Mouse (Mus musculus): Measurements from ENCODE around the gene Tpo.
A peak's percentile ranks its signal among the peaks of the same experiment; 100 is the strongest.

Tpo gene

DNA sequence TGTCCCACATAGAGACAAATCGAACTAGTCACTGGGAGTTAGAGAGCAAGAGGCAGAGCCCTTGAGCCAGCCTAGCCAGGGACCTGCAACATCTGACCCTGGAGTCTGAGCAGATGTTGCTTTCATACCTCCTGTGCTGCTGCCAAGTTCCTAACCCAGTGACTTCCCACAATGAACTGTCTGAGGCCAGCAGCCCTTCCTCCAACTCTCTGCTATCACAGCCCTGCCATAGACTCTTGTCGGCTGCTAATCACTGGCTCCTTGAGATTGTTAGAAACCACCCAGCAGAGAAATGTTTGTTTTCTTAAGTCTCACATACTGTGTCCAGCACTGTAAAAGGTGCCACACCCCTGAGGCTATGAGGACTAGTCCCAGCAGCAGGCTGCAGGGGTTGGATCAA, 56.1 kb downstream of the Tpo start:
- DNase-seq: no peak

DNA sequence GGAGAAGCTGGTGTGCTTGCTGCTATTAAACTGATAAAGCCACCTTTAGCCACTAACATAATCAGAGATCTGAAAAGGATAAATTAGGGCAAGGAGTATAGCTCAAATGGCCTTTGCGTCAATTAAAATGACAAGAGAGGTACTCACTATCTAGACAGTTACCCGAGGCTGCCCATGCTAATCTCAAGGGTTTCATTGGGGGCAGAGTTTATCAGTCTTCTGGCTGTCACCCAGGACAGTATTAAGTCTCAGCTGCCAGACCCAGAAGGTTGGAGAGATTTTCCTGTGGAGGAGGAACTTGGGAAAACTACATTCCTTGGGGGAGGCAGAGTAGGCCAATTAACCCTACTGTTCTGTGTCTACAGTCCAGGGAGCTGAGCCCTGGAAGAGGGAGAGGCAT, 63.1 kb downstream of the Tpo start:
- DNase-seq: peak in 1 of 2 experiments; percentile 47

DNA sequence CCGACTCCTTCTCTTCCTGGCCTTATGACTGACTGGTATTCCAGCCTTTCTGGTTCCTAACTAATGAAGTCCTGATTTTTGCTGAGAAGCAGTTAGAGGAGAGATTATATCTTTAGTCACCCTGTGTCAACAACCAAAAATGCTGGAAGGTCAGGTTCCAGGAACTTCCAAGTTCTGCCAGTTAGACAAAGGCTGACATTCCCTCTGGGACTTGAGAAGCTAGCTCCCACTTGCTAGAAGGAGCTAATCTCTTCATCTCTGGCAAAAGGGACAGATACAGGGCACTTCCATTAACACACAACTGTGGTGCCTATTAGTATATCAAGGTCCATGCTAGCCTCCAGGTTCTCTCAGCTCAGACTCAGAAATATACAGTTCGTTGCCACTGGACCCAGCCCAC, 64.6 kb downstream of the Tpo start:
- no peak for DNase-seq

DNA sequence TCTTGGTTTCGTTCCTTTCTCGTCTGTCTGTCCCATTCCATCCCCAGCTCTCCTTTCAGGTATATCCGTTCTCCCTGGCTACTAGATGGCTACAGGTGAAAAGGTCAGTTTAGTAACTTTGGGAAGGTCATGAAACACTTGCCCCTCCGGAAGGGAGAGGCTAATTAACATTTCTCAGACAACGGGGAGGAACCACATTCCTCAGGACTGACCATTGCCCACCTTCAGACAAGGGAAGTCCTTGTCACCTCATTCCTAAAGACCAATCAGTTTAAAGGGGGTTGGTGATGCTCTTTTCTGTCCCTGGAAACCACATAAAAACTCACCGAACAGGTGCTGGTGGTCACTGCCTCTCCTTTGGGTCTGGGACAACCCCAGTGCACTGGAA, 70.3 kb downstream of the Tpo start:
- no peak for DNase-seq

DNA sequence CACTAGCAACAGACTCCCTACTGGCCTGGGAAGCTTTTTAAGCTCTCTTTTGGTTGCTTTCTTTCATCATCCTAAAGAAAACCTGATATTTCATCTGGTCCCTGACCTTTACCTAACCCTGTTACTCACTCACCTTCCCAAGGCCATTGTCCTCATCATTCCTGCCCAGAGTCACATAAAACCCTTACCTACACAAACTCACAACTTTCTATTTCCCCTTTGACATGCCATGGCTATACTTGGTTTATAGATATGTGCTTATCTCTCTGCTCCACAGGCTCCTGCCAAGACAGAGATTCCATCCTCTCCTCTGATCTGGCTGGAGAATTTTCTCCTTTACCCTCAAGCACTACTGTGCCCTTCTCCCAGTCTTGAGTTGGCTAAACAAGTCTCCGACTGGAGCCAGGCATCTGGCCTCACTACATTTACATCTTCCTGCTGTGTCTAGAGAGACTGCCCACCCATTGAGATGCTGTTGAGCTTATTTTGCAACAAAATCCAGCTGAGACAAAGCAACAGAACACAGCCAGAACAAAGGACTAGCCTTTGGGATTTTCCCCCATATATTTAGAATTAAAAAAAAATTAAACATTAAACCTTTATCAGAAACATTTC, 70.8 kb downstream of the Tpo start:
- DNase-seq: no peak

DNA sequence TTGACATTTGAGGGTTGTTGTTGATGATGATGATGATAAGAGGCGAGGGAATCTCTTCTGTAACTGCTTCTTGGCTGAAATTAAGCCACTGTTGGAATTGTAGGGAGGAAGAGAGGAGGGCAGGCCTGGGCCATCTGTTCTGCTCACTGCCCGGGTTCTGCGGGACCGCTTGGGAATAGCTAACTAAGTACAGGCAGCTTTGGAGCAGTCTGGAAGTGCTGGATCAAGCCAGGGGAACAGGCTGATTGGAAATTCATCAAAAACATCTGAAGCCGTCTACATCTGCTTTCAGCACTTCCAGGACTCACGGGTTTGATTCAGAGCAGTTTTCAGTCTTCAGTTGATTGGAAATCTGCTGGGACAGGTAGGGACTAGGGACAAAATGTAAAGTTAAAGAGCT, 74.4 kb downstream of the Tpo start:
- no peak for DNase-seq

DNA sequence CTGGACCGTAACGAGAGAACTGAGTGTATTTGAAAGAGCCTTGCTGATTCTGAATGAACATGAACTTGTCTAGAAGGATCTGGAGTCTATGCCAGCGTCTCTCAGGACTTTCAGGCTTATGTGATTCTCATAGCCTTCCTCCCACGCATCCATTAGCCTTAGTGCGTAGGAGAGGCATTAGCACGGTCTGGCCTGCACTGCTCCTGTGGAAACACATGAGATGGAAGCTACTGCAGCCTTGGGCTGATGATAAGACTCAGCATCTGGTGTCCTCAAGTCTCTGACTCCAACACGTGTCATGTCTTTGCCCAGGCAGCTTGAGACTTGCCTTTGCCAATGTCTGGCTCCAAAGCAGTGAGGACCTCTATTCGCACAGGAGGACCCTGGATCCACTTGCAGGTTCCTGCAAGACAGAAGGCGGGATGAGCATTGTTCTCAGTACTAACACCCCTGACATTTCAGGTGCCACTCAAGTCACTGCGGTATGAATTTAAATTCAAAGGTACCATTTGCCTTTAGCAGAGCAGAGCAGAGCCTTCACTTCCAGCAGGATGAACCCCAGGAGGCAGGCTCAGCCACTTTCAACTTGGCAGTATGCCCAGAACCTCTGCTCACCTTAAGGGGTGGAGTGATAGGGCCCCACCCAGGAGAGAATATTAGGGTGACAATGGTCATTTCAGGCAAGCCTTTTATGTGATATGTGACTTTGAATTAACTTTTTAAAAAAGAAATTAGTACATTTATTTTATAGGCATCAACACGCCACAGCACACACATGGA, 77.5 kb downstream of the Tpo start:
- DNase-seq: no peak

DNA sequence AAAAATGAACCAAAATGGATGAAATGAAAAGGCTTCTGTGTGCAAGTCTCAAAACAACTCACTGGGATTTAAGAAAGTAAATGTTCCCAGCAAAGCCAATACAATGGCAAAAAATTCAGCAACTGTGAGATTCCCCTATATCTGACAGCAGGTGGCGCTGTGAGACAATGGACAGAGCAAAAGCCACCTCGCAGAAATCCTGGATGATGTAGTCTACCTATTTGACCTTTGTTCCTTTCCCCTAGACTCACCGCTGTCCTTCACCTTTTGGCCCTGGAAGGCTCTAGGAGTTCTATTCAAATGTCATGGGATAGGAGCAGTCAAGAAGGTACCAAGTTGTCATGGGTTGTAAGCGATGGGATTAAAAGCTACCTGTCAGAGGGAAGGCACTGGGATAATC, 82.2 kb downstream of the Tpo start:
- peak in 1 of 2 experiments; percentile 75 for DNase-seq

DNA sequence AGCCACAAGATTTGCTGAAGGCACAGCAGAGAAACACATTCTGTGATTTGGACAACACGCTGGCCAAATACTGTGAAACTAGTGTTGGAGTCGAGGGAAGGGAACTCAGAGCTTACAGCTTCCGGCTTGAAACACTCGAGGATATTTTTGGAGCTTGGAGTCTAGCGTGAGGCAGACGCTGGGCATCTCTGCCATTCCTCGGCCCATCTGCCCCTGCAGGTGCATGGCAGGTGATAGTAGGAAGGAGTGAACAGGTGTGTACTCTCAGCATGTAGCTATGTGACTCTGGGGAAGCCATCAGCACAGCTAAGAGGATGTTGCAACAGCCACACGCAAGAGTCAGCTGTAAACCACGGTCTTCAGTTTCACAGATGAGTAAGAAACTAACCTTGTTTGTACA, 82.6 kb downstream of the Tpo start:
- DNase-seq: no peak

DNA sequence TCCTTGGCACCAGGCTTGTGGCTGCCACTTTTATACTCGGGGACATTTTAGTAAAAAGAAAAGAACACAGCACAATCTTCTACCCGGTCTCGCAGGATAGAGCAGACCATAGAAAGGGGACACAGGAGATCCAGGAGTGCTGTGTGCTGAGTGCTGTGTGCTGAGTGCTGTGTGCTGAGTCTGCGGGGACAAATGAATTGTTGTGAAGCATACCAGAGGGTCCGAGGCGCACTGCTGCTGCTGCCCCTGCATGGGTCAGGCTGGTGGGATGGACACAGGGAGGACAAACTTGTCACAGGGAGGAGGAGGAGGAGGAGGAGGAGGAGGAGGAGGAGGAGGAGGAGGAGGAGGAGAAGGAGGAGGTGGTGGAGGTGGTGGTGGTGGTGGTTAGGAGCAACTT, 83.6 kb downstream of the Tpo start:
- DNase-seq: no peak

DNA sequence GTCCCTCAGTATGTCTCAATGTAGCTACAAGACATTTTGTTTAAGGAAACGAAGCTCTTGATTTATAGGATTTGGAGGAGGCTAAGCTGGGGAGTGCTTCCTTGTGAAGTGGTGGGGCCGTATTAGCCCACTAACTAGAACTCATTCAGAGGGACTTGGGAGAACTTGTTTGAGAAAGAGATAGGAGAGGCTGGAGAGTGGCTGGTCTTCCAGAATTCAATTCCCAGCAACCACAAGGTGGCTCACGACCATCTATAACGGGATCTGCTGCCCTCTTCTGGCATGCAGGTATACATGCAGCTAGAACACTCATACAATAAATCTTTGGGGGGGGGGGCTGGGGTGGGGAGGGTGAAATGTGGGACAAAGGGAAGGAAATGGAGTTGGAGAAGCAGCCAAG, 92.3 kb downstream of the Tpo start:
- peak; percentile 61 to 70 for DNase-seq

DNA sequence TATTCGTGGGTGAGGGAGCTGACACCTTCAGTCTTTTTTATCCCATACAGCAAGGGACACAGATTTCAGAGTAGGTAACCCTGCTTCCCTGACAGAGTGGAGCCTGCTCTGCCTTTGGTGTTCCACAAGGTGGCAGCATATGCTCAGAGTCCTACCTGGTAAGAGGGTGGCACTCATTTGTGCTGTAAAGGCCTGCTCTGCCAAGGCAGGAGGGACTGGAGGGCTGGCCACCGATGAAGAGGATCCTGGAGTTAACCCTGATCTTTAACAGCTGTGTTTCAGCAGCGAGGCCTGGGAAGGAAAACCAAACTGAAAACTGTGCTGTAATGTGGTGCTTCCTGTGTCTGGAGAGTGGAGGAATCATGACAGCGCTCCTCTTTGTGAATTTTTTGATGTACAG, 92.9 kb downstream of the Tpo start:
- peak; percentile 58 to 67 for DNase-seq

DNA sequence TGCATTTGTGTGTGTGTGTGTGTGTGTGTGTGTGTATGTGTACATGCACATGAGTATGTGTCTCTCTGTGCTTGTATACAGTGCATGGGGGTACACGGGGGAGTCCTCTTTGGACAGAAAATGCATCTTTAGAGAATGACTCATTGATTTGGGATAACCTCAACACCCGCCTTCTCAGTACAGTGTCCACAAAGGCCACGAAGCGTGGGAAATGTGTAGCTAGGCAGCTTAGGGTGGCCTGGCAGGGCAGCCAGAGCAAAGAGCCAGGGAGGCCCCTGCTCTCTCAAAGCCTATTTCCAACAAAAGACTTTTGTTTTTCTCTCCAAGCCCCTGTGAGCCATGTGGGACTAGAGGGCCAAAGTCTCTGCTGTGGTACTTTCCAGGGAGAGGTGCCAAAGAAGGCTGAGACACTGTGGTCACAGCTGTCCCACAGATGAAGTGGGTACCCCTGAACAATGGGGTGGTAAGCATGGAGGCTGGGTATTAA, 95.8 kb downstream of the Tpo start:
- DNase-seq: peak in 1 of 2 experiments; percentile 6

DNA sequence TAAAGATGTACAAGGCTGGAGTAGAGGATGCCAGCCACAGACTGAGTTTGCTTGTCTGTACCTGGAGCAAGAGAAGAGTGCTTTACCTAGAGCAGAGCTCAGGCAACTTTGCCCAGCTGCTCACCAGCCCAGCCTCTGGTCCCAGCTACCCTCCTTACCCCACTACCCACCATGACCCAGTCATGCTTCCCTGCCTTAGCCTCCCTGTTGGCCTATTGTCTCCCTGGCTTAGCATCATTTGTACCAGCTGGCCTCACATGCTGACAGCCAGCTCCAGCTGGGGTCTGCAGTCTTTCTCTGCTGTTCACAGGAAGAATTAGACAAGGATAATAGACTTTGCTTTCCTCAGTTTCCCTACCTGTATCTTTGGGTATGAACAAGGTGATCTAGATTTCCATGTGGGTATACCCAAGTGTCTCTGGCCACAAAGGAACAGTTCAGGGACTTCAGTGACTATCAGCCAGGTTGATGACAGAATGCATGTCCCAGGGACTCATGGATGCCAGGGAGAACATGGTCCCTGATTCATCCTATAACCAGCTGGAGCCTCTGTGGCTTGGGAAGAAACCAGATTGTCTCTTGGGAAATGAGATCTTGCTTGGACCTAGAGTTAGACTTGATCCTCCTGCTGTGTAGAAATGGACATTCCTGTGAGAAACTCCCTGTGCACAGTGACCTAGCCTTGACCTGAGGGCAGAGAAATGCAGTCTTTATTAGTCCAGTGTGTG, 96.4 kb downstream of the Tpo start:
- DNase-seq: peak in 1 of 2 experiments; percentile 18

DNA sequence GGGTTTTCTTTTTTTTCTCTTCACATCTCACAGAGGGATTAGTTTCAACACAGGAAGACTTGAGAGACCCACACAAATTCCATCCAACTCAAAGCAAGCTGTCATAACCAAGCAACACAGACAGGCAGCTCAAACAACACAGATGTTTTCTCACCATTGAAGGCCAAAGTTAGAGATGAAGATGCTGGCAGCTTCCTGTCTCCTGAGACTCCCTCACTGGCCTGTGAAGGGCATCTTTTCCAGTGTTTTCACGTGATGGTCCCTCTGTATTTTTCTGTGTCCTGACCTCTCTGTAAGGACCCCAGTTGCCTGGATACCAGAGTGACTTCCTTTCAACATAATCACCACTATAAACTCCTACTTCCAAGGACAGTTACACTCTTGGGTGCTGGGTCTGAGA, 97.0 kb downstream of the Tpo start:
- no peak for DNase-seq

DNA sequence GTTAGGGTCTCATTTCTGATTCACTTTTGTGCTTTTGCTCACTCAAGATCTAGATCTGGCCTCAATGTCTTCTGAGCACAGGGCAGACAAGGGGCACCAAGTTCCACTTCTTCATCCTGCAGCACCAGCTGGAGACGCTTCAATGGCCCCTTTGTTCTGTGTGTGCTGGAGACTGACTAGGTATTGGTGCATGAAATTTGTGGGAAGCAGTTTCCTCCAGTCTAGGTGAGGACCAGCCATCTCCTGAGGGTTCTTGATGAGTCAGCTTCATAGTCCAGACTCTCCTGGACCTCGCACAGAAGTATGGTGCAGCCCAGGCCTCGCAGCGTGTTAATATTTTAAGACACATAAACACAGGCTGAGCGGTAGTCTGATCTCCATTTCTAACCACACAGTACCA, 97.7 kb downstream of the Tpo start:
- DNase-seq: peak in 1 of 2 experiments; percentile 8

DNA sequence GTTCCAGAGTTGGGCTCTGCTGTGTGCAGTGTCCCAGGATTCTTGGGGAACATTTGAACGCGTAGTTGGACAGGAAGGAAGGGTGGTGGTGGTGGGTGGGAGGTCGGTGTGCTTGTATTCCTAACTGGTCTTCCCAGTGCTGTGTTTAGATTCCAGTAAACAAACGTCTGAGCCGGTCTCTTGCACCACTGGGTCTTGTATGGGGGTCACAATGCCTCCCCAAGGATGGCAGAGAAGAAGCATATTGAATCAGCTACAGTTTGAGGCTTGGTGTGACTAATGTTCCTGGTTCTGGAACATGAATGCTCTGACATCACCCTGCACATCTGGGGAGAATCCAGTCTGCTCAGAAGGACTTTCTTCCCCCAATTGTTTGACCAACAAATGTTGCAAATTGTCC, 101.9 kb downstream of the Tpo start:
- peak in 1 of 2 experiments; percentile 10 for DNase-seq

DNA sequence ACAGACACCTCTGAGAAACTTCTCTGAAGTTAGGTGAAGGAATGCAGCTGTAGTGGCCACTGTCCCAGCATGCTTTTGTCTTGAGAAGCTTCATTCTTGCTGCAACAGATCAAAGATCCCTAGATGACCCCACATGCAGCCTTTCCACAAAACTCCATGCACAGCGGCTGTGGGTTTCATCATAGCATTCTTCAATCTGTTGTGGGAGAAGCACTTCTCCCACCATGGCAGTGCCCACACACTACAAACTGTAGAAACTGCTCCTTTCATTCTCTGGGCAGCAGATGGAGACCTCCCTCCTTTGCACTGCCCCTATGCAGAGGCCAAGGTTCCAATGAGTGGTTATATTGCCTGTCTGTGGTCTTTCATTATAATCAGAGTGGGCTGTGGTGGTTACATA, 103.3 kb downstream of the Tpo start:
- DNase-seq: no peak

DNA sequence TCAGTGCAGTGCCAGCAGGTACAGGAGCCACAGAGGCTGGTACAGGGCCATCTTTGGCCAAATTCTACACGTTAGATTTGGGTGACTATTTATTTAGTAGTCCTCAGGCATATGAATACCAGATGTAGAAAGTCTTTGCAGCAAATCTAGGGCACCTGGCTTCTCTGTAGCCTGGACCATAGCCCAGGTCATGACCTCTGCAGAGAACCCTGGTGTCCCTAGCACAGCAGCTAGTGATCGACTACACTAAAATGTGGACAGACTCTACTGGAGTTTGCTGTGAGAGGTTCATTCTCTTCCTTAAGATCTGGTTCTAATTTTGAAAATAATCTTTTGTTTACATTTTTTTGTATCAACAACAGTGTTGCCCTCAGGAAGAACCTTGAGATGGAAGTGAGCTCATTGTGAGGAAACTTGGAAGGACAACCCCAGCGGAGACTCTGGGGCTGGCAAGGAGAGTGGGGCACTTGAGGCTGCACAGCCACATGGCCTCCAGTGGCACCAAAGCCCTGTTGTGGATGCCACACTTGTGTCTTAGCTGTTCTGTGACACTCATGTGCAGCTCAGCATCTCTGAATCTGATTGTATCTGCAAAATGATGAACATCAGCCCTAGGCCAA, 104.6 kb downstream of the Tpo start:
- peak in 1 of 2 experiments; percentile 16 for DNase-seq

DNA sequence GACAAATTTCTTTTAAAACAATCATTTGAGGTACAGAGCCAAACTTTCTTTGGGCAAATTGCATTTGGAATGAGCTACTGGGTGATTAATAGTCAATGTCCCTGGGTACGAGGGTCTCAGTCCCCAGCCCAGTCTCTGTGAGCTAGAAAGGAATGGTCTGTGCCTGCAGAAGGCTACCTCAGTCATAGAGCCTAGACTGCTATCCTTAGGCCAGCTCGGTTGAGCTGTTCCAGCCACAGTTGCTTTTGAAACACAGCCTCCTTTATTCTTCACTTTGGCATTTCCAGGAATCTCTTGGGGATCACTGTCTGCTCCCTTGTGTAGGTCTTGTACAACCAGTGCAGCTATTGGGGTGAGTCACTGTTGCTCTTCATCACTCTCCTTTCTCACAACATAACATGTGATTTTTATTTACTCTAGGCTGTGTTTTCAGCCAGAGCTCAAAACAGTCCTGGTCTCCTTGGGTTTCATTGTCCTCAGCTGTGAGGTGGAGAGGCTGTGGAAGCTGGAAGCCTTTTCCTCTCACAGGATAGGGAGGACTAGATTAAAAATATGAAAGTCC, 108.1 kb downstream of the Tpo start:
- DNase-seq: no peak

DNA sequence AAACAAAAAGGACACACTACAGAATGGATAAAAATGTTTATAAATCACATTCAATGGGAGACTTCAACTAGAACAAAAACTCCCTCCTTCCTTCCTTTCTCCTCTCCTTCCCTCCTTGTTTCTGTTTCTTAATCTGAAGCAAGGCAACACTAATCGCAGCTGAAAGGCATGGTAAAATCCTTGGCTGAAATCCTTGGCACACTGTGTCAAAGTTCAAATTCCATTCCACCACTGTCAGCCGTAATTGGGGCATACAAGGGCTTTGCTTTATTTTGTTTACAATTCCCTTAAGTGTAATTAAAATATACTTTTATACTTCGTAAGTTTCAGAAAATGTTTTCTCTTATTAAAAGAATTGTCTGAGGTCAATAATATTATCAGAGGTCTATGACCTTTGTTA, 108.9 kb downstream of the Tpo start:
- DNase-seq: peak; percentile 47 to 54

DNA sequence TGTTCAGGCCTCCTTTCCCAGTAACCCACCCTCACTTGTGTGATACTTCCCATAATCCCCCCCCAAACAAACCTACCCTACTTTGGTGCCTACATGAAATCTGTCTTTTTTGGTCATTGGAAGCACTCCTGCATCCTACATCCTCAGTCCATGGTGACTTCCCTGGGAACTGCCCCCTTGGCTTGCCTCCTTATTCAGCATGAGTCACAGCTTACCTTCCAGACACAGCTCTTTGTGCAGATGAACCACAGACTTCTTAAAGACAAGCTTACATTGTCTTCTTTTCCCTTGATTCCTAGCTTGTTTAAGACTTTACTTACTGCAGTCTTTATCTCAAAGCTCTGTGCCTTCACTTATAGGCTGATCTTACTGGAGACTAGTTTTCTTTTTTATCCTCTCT, 112.0 kb downstream of the Tpo start:
- peak in 1 of 2 experiments; percentile 6 for DNase-seq

DNA sequence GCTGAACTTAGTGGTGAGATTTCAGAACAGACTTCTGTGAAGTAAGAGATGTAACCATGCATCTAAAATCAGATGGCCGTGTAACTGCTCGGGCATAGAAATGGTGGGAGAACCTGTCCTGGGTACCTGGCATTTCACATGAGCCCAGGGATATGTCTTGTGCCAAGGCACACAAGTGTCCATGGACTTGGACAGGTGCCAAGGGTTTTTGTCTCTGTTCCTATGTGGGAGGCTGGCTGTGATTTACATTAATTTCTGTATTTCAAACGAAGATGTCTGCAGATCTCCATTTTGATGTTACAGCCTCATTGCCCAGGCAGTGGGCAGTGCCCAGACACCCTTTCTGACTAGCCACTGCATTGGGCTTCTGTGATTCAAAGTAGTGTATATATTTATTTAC, 115.3 kb downstream of the Tpo start:
- DNase-seq: peak in 1 of 2 experiments; percentile 27

Data from kidney, postnatal 25 days (tissue).